Mouse (Mus musculus) stomach, embryonic 14.5 days (tissue): ENCODE results near the gene Evl. TPM values are rescaled to one million over a fixed set of nuclear protein-coding genes. Genes with fewer than 3 reads are reported as not detected.
A peak's percentile ranks its signal among the peaks of the same experiment; 100 is the strongest.
"Not testable (repeated sequence)": the region's sequence is repeated elsewhere in the genome, so short reads cannot be mapped to it uniquely, and the experiment has no call there.

Experiments used
- ATAC-seq: fragments of 200-750 bp; cut with Nextera tagmentation; 2 replicates; pipeline ENCODE4 v1.8.0; 2017; ENCODE audit warnings: low read depth, moderate TSS enrichment; ENCODE audit not compliant: insufficient number of reproducible peaks, insufficient read depth, low FRiP score
- H3K27ac ChIP-seq: fragments of 300-500 bp; sonication (generic); 2 replicates; pipeline ENCODE4 v1.5.1; 2014; ENCODE audit warnings: mild to moderate bottlenecking, low read length, moderate library complexity, mixed read lengths
- H3K27me3 ChIP-seq: fragments of 300-500 bp; sonication (generic); 2 replicates; pipeline ENCODE4 v1.6.1; 2014; ENCODE audit warnings: low read length, control low read depth, mixed read lengths; ENCODE audit not compliant: control insufficient read depth, insufficient read depth
- H3K36me3 ChIP-seq: fragments of 300-500 bp; sonication (generic); 2 replicates; pipeline ENCODE4 v1.6.1; 2014; ENCODE audit warnings: mild to moderate bottlenecking, control low read depth, low read length, moderate library complexity, mixed read lengths; ENCODE audit not compliant: control insufficient read depth, insufficient read depth
- H3K4me1 ChIP-seq: fragments of 300-500 bp; sonication (generic); 2 replicates; pipeline ENCODE4 v1.6.1; 2014; ENCODE audit warnings: low read length, control low read depth, mixed read lengths; ENCODE audit not compliant: control insufficient read depth, insufficient read depth
- H3K4me2 ChIP-seq: fragments of 300-500 bp; sonication (generic); replicated peaks from 2 replicates; pipeline ENCODE4 v1.6.1; 2014; ENCODE audit warnings: low read depth, low read length, control low read depth
- H3K4me3 ChIP-seq: fragments of 300-500 bp; sonication (generic); 2 replicates; pipeline ENCODE4 v1.5.1; 2014; ENCODE audit warnings: low read depth, low read length, control low read depth
- H3K9ac ChIP-seq: fragments of 300-500 bp; sonication (generic); replicated peaks from 2 replicates; pipeline ENCODE4 v1.6.1; 2014; ENCODE audit warnings: low read depth, mild to moderate bottlenecking, control low read depth, low read length, moderate library complexity, mixed read lengths
- H3K9me3 ChIP-seq: fragments of 300-500 bp; sonication (generic); 2 replicates; pipeline ENCODE4 v1.6.1; 2016; ENCODE audit warnings: low read depth, low read length, control low read depth; ENCODE audit not compliant: control insufficient read depth
- WGBS: fragments of 180-500 bp; shearing (Covaris S2); extraction: QIAGEN DNeasy Blood & Tissue Kit; methylation state at CpG from one replicate; pipeline ENCODE4 v1.1.7; 2014; 5-methylcytosine and 5-hydroxymethylcytosine counted together
- polyA plus RNA-seq: library from polyadenylated mRNA; unstranded; fragments of >200 nt; fragmentation: Nextera tagmentation; extraction: Ambion mirVana; gene quantifications from 2 replicates; pipeline ENCODE4 v1.2.1, GENCODE M21; 2014

The Evl gene
- polyA plus RNA-seq = 78.4 and 80.9 TPM in 2 replicates

DNA sequence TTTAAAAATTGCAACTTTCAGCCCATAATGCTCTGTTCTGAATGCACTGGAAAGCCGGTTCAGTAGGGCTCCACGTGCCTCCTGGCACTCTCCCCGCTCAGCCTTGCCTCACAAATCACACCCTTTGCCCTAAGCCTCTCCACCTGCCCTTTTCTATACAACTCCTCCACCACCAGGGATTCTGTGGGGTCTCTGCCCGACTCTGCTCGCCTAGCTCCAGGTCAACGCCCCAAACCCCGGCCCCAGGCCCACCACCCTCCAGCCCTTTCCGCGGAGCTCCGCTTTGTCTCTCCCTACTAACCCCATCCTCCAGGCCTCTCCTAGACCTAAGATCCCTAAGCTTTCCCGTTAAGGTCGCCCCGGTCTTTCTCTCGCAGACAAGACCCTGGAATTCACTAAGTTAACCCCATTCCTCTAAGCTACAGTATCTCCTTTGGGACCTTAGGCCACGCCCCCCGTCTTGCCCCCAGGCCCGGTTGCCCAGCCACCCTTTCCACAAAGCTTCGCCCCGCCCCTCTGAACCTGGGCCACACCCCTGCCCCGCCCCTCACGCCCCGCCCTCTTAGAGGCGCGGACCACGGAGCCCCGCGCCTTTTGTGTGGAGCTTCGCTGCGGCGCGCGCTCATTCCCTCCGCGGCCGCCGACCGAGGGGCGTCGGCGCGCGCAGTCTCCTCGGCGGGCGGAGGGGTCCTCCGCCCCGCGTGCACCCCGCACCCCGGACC lies at the start of gene Evl:
Evl (plus strand) TSS at position 601 of the 722 bp plus-strand sequence.
- H3K27ac ChIP-seq = peak within 1 kb of the TSS; percentile 66
- peak within 1 kb of the TSS; percentile 91 for H3K9ac ChIP-seq
- H3K4me1 ChIP-seq = peaks cover 24% of the 10 kb centered on the region
- H3K9me3 ChIP-seq = no peaks in the 10 kb centered on the region
- no peaks in the 10 kb centered on the region for H3K36me3 ChIP-seq
- H3K27me3 ChIP-seq = no peaks in the 10 kb centered on the region
- H3K4me3 ChIP-seq = peak within 1 kb of the TSS; percentile 96
- WGBS = 2% methylated on average over 48 of the region's 50 CpGs
- H3K4me2 ChIP-seq = peak within 1 kb of the TSS; percentile 66
- peak; percentile 89 for ATAC-seq

DNA sequence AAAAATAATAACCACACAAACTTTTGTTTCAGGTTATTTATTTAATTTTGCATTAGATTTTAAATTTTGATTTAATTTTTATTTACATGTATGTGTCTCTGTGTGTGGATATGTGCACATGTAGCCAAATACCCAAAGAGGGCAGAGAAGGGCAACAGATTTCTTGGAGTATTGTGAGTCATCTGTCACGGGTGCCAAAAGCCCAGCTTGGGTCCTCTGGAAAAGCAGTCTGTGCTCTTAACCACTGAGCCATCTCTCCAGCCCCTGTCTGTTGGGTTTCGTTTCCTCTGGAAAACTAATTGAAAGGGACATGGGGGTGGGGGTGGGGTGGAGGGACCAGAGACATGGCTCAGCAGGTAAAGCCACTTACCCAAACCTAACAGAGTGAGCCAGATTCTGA lies 48.7 kb upstream of the Evl start:
- whole genome bisulfite sequencing = 87% methylated on average over 2 of the region's 2 CpGs

DNA sequence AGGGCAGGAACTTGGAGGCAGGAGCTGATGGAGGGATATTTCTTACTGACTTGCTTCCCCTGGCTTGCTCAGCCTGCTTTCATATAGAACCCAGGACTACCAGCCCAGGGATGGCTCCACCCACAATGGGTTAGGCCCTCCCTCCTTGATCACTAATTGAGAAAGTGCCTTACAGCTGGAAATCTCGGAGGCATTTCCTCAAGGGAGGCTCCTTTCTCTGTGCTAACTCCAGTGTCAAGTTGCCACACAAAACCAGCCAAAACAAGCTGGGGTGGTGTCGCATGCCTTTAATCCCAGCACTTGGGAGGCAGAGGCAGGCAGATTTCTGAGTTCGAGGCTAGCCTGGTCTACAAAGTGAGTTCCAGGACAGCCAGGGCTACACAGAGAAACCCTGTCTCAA lies 47.5 kb upstream of the Evl start:
- H3K27ac ChIP-seq, H3K4me3 ChIP-seq, H3K9ac ChIP-seq, H3K36me3 ChIP-seq, ATAC-seq, H3K4me2 ChIP-seq, H3K4me1 ChIP-seq, H3K27me3 ChIP-seq, H3K9me3 ChIP-seq: not testable (repeated sequence)
- WGBS = 79% methylated on average over 3 of the region's 3 CpGs

More for the DNA sequence above, 48.7 kb upstream of the Evl start:
- Histone ChIP-seq H3K36me3 (0 out of 2 replicates have a peak, but pooled peaks cover 3% of the 10 kb centered on the region), H3K27ac (no peak overlapping the region), H3K9me3 (no peaks in the 10 kb centered on the region), H3K27me3 (no peaks in the 10 kb centered on the region), H3K9ac (no peak overlapping the region), H3K4me1 (no peaks in the 10 kb centered on the region; the same call in 1 of the 2 replicates), H3K4me2 (no peak overlapping the region), H3K4me3 (no peak overlapping the region)
- no peak for ATAC-seq

DNA sequence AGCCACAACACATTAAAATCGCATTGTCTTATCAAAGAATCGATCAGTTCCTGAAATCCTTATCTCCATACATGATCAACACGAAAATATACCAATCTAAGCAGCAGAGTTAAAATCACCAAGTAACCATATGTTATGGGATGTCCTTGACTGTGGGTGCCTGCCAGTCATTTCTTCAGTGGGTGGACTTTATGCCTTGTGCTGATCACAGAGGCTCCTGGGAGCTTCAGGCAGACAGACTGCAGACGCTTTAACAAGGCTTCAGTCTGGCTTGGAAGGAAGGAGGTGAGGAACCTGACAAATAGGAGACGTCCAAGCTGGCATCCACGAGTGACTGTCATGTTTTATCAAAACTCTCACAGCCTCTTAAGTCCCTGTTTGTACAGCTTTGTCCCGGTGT lies 43.9 kb upstream of the Evl start:
- no peaks in the 10 kb centered on the region for H3K27me3 ChIP-seq
- H3K27ac ChIP-seq = no peak overlapping the region

DNA sequence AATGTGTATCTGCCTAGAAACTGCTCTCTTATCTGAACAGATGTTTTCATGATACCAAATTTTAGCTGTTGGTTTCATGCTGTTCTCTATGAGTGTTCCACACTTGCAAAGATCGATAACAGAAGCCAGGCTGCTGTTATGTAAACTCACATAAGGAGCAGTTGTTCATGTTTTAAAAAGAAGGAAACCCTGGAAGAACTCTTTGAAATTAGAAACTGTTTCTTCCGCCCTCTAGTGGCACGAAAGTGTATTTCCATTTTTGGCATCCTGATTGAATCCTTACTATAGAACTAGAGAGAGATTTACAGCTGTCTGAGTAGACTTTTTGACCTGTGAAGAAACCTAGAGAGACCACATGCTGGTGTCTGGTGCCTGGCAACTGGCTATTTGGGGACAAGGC lies 43.5 kb upstream of the Evl start:
- Histone ChIP-seq H3K4me1 (no peaks in the 10 kb centered on the region; the same call in 1 of the 2 replicates), H3K9ac (no peak overlapping the region), H3K27ac (no peak overlapping the region), H3K4me3 (no peak overlapping the region), H3K9me3 (no peaks in the 10 kb centered on the region), H3K4me2 (no peak overlapping the region), H3K27me3 (no peaks in the 10 kb centered on the region), H3K36me3 (no peaks in the 10 kb centered on the region; the same call in 1 of the 2 replicates)
- no peak for ATAC-seq
- 3% methylated on average over 3 of the region's 3 CpGs for WGBS

More for the DNA sequence above, 43.9 kb upstream of the Evl start:
- Histone ChIP-seq H3K4me3 (no peak overlapping the region), H3K9me3 (no peaks in the 10 kb centered on the region), H3K9ac (no peak overlapping the region), H3K4me2 (no peak overlapping the region), H3K4me1 (no peaks in the 10 kb centered on the region; the same call in 1 of the 2 replicates), H3K36me3 (no peaks in the 10 kb centered on the region; the same call in 1 of the 2 replicates)
- 61% methylated on average over 7 of the region's 7 CpGs for WGBS
- ATAC-seq = no peak

DNA sequence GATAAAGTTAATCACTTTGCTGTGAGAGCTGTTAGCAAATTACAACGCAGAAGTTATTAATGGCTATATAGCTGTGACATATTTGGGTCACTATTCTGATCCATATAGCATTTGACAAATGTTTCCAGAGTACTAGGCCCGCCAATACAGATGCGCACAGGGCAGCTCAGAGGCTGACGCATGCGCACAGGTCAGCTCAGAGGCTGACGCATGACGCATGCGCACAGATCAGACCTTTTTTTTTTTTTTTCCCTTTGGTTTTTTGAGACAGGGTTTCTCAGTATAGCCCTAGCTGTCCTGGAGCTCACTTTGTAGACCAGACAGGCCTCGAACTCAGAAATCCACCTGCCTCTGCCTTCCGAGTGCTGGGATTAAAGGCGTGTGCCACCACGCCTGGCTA lies 39.1 kb upstream of the Evl start:
- Histone ChIP-seq H3K9me3 (no peaks in the 10 kb centered on the region), H3K4me2 (no peak overlapping the region), H3K4me3 (no peak overlapping the region), H3K27ac (no peak overlapping the region), H3K9ac (no peak overlapping the region), H3K36me3 (no peaks in the 10 kb centered on the region; the same call in 1 of the 2 replicates), H3K4me1 (no peaks in the 10 kb centered on the region; the same call in 1 of the 2 replicates), H3K27me3 (no peaks in the 10 kb centered on the region)
- WGBS = 92% methylated on average over 12 of the region's 12 CpGs
- ATAC-seq = no peak

DNA sequence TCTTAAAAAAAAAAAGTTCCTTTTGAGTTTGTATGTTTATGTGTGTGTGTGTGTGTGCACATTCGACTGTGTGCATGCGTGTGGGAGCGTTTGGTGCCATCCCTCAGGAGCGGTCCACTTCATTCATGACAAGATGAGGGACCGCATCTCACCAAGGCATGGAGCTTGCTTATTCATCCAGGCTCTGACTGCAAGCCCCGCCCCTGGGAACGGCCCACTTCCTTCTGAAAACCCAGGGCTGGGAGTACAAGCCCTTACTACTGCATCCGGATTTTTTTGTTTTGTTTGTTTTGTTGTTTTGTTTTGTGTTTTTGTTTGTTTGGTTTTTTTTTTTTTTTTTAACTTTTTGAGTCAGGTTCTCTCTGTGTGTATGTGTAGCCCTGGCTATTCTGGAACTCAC lies 35.1 kb upstream of the Evl start:
- Histone ChIP-seq H3K4me1 (no peaks in the 10 kb centered on the region), H3K9me3 (no peaks in the 10 kb centered on the region), H3K4me3 (no peak overlapping the region), H3K27ac (no peak overlapping the region), H3K36me3 (peaks cover 16% of the 10 kb centered on the region), H3K9ac (no peak overlapping the region), H3K4me2 (no peak overlapping the region), H3K27me3 (no peaks in the 10 kb centered on the region)
- ATAC-seq = no peak
- WGBS = 68% methylated on average over 8 of the region's 8 CpGs

DNA sequence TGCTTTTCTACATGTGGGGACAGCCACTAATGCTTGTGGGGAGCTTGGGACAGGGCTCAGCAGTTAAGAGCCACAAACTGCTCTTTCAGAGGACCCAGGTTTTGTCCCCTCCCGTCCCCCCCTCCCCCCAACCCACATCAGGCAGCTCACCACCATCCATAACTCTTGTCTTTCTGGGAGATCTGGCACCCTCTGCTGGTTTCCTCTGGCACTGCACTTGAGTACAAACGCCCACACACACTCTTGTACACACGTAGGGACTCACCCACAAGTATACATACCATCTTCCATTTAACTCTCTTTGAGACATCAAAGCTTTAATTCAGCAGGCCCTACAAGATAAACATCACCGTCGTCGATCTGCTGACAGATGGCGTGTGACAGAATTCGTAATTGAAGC lies 25.3 kb upstream of the Evl start:
- Histone ChIP-seq H3K9ac (no peak overlapping the region), H3K27me3 (no peaks in the 10 kb centered on the region), H3K36me3 (peaks cover 5% of the 10 kb centered on the region; the same call in 1 of the 2 replicates), H3K4me3 (no peak overlapping the region), H3K4me1 (no peaks in the 10 kb centered on the region), H3K9me3 (no peaks in the 10 kb centered on the region), H3K4me2 (no peak overlapping the region), H3K27ac (no peak overlapping the region)
- ATAC-seq = peak; percentile 23; the same call in 1 of the 2 replicates
- WGBS = 44% methylated on average over 8 of the region's 8 CpGs
